Mouse (Mus musculus) hindbrain, embryonic 15.5 days (tissue): ENCODE data around the gene Scgb2b17. TPM values are rescaled to one million over a fixed set of nuclear protein-coding genes. Genes with fewer than 3 reads are reported as not detected.
"Not testable (repeated sequence)": the region's sequence is repeated elsewhere in the genome, so short reads cannot be mapped to it uniquely, and the experiment has no call there.

Experiments used
- ATAC-seq: fragments of 200-750 bp; cut with Nextera tagmentation; 2 replicates; pipeline ENCODE4 v1.8.0; 2017; ENCODE audit warnings: low read depth, moderate number of reproducible peaks, moderate TSS enrichment; ENCODE audit not compliant: low FRiP score
- H3K27ac ChIP-seq: fragments of 300-500 bp; sonication (generic); replicated peaks from 2 replicates; pipeline ENCODE4 v1.5.1; 2015; ENCODE audit warnings: mild to moderate bottlenecking, inconsistent platforms
- H3K27me3 ChIP-seq: fragments of 300-500 bp; sonication (generic); 2 replicates; pipeline ENCODE4 v1.6.1; 2015; ENCODE audit warnings: control low read depth, inconsistent platforms
- H3K36me3 ChIP-seq: fragments of 300-500 bp; sonication (generic); 2 replicates; pipeline ENCODE4 v1.6.1; 2015; ENCODE audit warnings: control low read depth, inconsistent platforms
- H3K4me1 ChIP-seq: fragments of 300-500 bp; sonication (generic); replicated peaks from 2 replicates; pipeline ENCODE4 v1.6.1; 2015; ENCODE audit warnings: control low read depth, inconsistent platforms
- H3K4me2 ChIP-seq: fragments of 300-500 bp; sonication (generic); 2 replicates; pipeline ENCODE4 v1.6.1; 2015; ENCODE audit warnings: moderate library complexity, mild to moderate bottlenecking, inconsistent platforms
- H3K4me3 ChIP-seq: fragments of 300-500 bp; sonication (generic); 2 replicates; pipeline ENCODE4 v1.5.1; 2015; ENCODE audit warnings: mild to moderate bottlenecking, inconsistent platforms
- H3K9ac ChIP-seq: fragments of 300-500 bp; sonication (generic); 2 replicates; pipeline ENCODE4 v1.6.1; 2015; ENCODE audit warnings: inconsistent platforms
- H3K9me3 ChIP-seq: fragments of 300-500 bp; sonication (generic); 2 replicates; pipeline ENCODE4 v1.6.1; 2016; ENCODE audit warnings: control low read depth, inconsistent platforms
- polyA plus RNA-seq: library from polyadenylated mRNA; unstranded; fragments of >200 nt; fragmentation: Nextera tagmentation; extraction: Ambion mirVana; gene quantifications from 2 replicates; pipeline ENCODE4 v1.2.1, GENCODE M21; 2015

Gene Scgb2b17
- polyA plus RNA-seq: not detected in 2 replicates

DNA sequence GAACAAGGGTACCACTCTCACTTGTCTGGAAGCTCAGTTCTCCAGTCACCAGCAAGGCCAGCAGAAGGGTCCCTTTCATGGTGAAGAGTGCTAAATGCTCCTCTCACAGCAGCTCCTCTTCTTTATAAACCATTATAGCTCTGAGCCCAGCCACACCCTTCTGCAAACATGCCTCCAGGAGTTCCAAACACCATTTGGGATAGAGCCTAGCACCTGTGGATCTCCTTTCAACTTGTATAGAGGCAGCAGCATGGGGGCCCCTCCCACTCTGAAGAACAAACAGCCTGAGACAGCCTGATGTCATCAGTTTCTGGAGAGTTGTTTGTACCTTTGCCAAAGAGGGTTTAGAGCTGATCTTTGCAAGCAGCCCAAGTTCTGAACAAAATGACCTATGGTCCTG is at the start of gene Scgb2b17:
TSS of gene Scgb2b17 (minus strand) at position 101 of the 400 bp plus-strand sequence.
- not testable (repeated sequence) for H3K36me3 ChIP-seq, ATAC-seq, H3K27me3 ChIP-seq, H3K27ac ChIP-seq, H3K4me2 ChIP-seq, H3K9me3 ChIP-seq, H3K9ac ChIP-seq, H3K4me1 ChIP-seq, H3K4me3 ChIP-seq

- H3K4me2 ChIP-seq, H3K4me1 ChIP-seq, H3K9ac ChIP-seq, H3K27ac ChIP-seq, H3K4me3 ChIP-seq, H3K9me3 ChIP-seq, H3K36me3 ChIP-seq, H3K27me3 ChIP-seq, ATAC-seq: not testable (repeated sequence)
These were observed 6.8 kb upstream of the Scgb2b17 start, which contains the start of gene Scgb1b17 for GRCm38 (mm10) chr7:33063149-33063548. Gene Scgb1b17 (plus strand): TSS chr7:33063449.

Other genes starting within 250 kb of the Scgb2b17 start
- gene Scgb2b15, start 226.9 kb downstream of the Scgb2b17 start, polyA plus RNA-seq: not detected in 2 replicates
- gene Scgb1b15, start 220.0 kb downstream of the Scgb2b17 start, polyA plus RNA-seq: not detected in 2 replicates
- gene Scgb1b17, start 6.9 kb upstream of the Scgb2b17 start, polyA plus RNA-seq: not detected in 2 replicates
- not detected in 2 replicates for gene Scgb2b18, start 117.3 kb upstream of the Scgb2b17 start, polyA plus RNA-seq
- gene Scgb1b18, start 129.0 kb upstream of the Scgb2b17 start, polyA plus RNA-seq: not detected in 2 replicates
- not detected in 2 replicates for gene Scgb2b19, start 223.8 kb upstream of the Scgb2b17 start, polyA plus RNA-seq
- gene Scgb1b19, start 230.7 kb upstream of the Scgb2b17 start, polyA plus RNA-seq: not detected in 2 replicates